Comparison of ENCODE assay signal across 8 mouse cellular contexts in genomic region chr9:118960415-118961091, GRCm38 (mm10). TPM values are rescaled to one million over a fixed set of nuclear protein-coding genes. Genes with fewer than 3 reads are reported as not detected.
DNase-seq lines count a peak whose midpoint lies in the region; ATAC-seq and TF ChIP-seq lines count a peak whose summit lies in the region.

No protein-coding gene starts in this region.

- TF ChIP-seq POLR2A in kidney, adult 2 months (IDR thresholded peaks at IDR 0.05; ENCODE audit: low read depth, low read length) = no peak
- TF ChIP-seq POLR2A in lung, adult 2 months (IDR thresholded peaks at IDR 0.05; ENCODE audit: borderline replicate concordance, extremely low read depth, low read depth, low read length) = no peak

- H3K36me3 ChIP-seq in forebrain, embryonic 10.5 days (replicated peaks) = peaks cover 7% of the 10 kb centered on the region
- H3K36me3 ChIP-seq in forebrain, postnatal 0 days (ENCODE audit: insufficient read depth) = no peaks in the 10 kb centered on the region
- no peaks in the 10 kb centered on the region for H3K36me3 ChIP-seq in kidney, adult 2 months (ENCODE audit: control insufficient read depth, insufficient read depth, low read length)

- H3K4me2 ChIP-seq in forebrain, postnatal 0 days (ENCODE audit: low read depth) = no peak overlapping the region

- 0 out of 2 replicates have a peak overlapping the region, but pooled peaks have one; percentile 26 for H3K27ac ChIP-seq in forebrain, embryonic 10.5 days
- no peak overlapping the region for H3K27ac ChIP-seq in forebrain, postnatal 0 days (ENCODE audit: low read depth, low read length)
- peak overlapping the region; percentile 76 for H3K27ac ChIP-seq in kidney, adult 2 months (ENCODE audit: insufficient read depth, low read depth, low read length)

- H3K4me3 ChIP-seq in forebrain, embryonic 10.5 days = no peak overlapping the region
- no peak overlapping the region for H3K4me3 ChIP-seq in forebrain, postnatal 0 days (ENCODE audit: low read depth, low read length)
- H3K4me3 ChIP-seq in kidney, adult 2 months (ENCODE audit: insufficient read depth, low read depth, low read length) = no peak overlapping the region
- H3K4me3 ChIP-seq in lung, adult 2 months (replicated peaks; ENCODE audit: extremely low read depth, low read depth, low read length) = no peak overlapping the region

- H3K4me1 ChIP-seq in forebrain, embryonic 10.5 days = peaks cover 19% of the 10 kb centered on the region; the same call in 1 of the 2 replicates
- no peaks in the 10 kb centered on the region for H3K4me1 ChIP-seq in forebrain, postnatal 0 days (ENCODE audit: insufficient read depth)
- H3K4me1 ChIP-seq in kidney, adult 2 months (ENCODE audit: control insufficient read depth, insufficient read depth, low read length) = peaks cover 21% of the 10 kb centered on the region
- H3K4me1 ChIP-seq in lung, adult 2 months (ENCODE audit: control insufficient read depth, insufficient read depth, low read length) = peaks cover 13% of the 10 kb centered on the region

- H3K9me3 ChIP-seq in forebrain, embryonic 10.5 days = no peaks in the 10 kb centered on the region
- H3K9me3 ChIP-seq in forebrain, postnatal 0 days (ENCODE audit: low read length) = no peaks in the 10 kb centered on the region

- ATAC-seq in forebrain, postnatal 0 days = no peak
- ATAC-seq in monocyte, adult 5-6 weeks (replicated peaks; ENCODE audit: insufficient number of reproducible peaks, low FRiP score, low TSS enrichment, poor library complexity, severe bottlenecking) = no peak

- WGBS in forebrain, embryonic 10.5 days = 61% methylated on average over 16 of the region's 16 CpGs
- 77% methylated on average over 16 of the region's 16 CpGs for WGBS in forebrain, postnatal 0 days
- 19% methylated on average over 16 of the region's 16 CpGs for WGBS in kidney, adult 2 months
- 33% methylated on average over 16 of the region's 16 CpGs for WGBS in lung, adult 2 months

- DNase-seq in forebrain, embryonic 10.5 days (ENCODE audit: extremely low spot score, low spot score) = no peak
- DNase-seq in forebrain, postnatal 0 days = no peak
- DNase-seq in gastrocnemius, postnatal 10 days = peak; percentile 32
- DNase-seq in kidney, adult 2 months = peak; percentile 85
- DNase-seq in lung, adult 2 months = peak; percentile 45
- no peak for DNase-seq in frontal cortex, adult 2 months (ENCODE audit: extremely low spot score in 1 of 2, low spot score in 1 of 2)
- no peak for DNase-seq in left cerebral cortex, adult 11 months (ENCODE audit: low spot score)

- no peak overlapping the region for H3K9ac ChIP-seq in forebrain, postnatal 0 days

- no peak for TF ChIP-seq CTCF in forebrain, postnatal 0 days (IDR thresholded peaks at IDR 0.05; ENCODE audit: low read depth)
- TF ChIP-seq CTCF in kidney, adult 2 months (conservative IDR thresholded peaks at IDR 0.05; ENCODE audit: insufficient read depth, insufficient read length, low read depth, low read length) = no peak
- TF ChIP-seq CTCF in lung, adult 2 months (IDR thresholded peaks at IDR 0.05; ENCODE audit: insufficient read depth, low read length) = no peak

- H3K27me3 ChIP-seq in forebrain, embryonic 10.5 days (ENCODE audit: poor library complexity, severe bottlenecking) = no peaks in the 10 kb centered on the region
- H3K27me3 ChIP-seq in forebrain, postnatal 0 days (ENCODE audit: insufficient read depth, low read length) = no peaks in the 10 kb centered on the region
- H3K27me3 ChIP-seq in kidney, adult 2 months (replicated peaks; ENCODE audit: control insufficient read depth, insufficient read depth, low read length) = no peaks in the 10 kb centered on the region

RNA-seq across cellular contexts. Expression of gene Ctdspl, which starts 34.3 kb away (rescaled TPM):
- 7.2 and 7.3 TPM in 2 replicates for polyA plus RNA-seq in forebrain, embryonic 10.5 days (2016; fragmentation: Nextera tagmentation; extraction: Ambion mirVana)
- total RNA-seq in forebrain, postnatal 0 days (2014; rRNA removed) = 7.8 and 7.9 TPM in 2 replicates
- polyA plus RNA-seq in forebrain, postnatal 0 days (2015; fragmentation: Nextera tagmentation; extraction: Ambion mirVana) = 1.9 and 4.6 TPM in 2 replicates
- total RNA-seq in gastrocnemius, postnatal 10 days (2021) = 10 to 100 TPM; 14.5 to 14.6 TPM
- polyA plus RNA-seq in kidney, adult 2 months (2012; rRNA removed) = 39.2 and 40.3 TPM in 2 replicates
- 70.4 and 83.4 TPM in 2 replicates for polyA plus RNA-seq in lung, adult 2 months (2012; rRNA removed)
- total RNA-seq in monocyte, adult 5-6 weeks (2017) = 0.49 TPM in 1 of 3 replicates, not detected in the others
- polyA plus RNA-seq in frontal cortex, adult 2 months (2012; rRNA removed) = 30.1 and 33.7 TPM in 2 replicates

Comparison
In these comparisons a context has a peak if more than half of its experiments do, and no peak if none do; other contexts are left out.
1. DNase-seq: peak in gastrocnemius, postnatal 10 days (single experiment), kidney, adult 2 months (single experiment) and lung, adult 2 months (single experiment); none in forebrain, embryonic 10.5 days (single experiment), forebrain, postnatal 0 days (single experiment), frontal cortex, adult 2 months (0 of 2) and left cerebral cortex, adult 11 months (single experiment).